Mouse (Mus musculus) testis, adult 2 months (tissue): Measurements from ENCODE around the gene Flt1. TPM values are rescaled to one million over a fixed set of nuclear protein-coding genes. Genes with fewer than 3 reads are reported as not detected.

Experiments used
- H3K27ac ChIP-seq: fragments of 200-500 bp; 2 replicates; pipeline ENCODE4 v1.5.1; 2012; ENCODE audit warnings: low read depth, low read length; ENCODE audit not compliant: control insufficient read depth, insufficient read depth
- H3K27me3 ChIP-seq: fragments of 200-500 bp; 2 replicates; pipeline ENCODE4 v1.6.1; 2012; ENCODE audit warnings: mild to moderate bottlenecking, low read length, moderate library complexity; ENCODE audit not compliant: control insufficient read depth, insufficient read depth
- H3K36me3 ChIP-seq: fragments of 200-500 bp; 2 replicates; pipeline ENCODE4 v1.6.1; 2012; ENCODE audit warnings: mild to moderate bottlenecking, low read length; ENCODE audit not compliant: control insufficient read depth, insufficient read depth
- H3K4me1 ChIP-seq: fragments of 200-500 bp; 2 replicates; pipeline ENCODE4 v1.6.1; 2012; ENCODE audit warnings: low read length; ENCODE audit not compliant: control insufficient read depth, insufficient read depth
- H3K4me3 ChIP-seq: fragments of 200-500 bp; 2 replicates; pipeline ENCODE4 v1.5.1; 2012; ENCODE audit warnings: low read depth, mild to moderate bottlenecking, low read length, moderate library complexity, mixed read lengths; ENCODE audit not compliant: control insufficient read depth
- CTCF ChIP-seq: fragments of 200-500 bp; IDR thresholded peaks from 2 replicates; pipeline ENCODE4 v1.5.1; 2012; ENCODE audit warnings: low read depth, mild to moderate bottlenecking, inconsistent platforms, low read length, moderate library complexity; ENCODE audit not compliant: control insufficient read depth, insufficient read depth, insufficient replicate concordance
- POLR2A ChIP-seq: fragments of 200-500 bp; IDR thresholded peaks from 2 replicates; pipeline ENCODE4 v1.6.1; 2012; ENCODE audit warnings: low read depth, mild to moderate bottlenecking, inconsistent platforms, low read length, moderate library complexity; ENCODE audit not compliant: control insufficient read depth
- polyA plus RNA-seq: library from polyadenylated mRNA; depleted of rRNA; stranded (reverse); fragments of >200 nt; gene quantifications from 2 replicates; pipeline ENCODE4 v1.2.3, GENCODE M21; 2012

The Flt1 gene
- polyA plus RNA-seq, 1 experiment: 1.1 TPM

DNA sequence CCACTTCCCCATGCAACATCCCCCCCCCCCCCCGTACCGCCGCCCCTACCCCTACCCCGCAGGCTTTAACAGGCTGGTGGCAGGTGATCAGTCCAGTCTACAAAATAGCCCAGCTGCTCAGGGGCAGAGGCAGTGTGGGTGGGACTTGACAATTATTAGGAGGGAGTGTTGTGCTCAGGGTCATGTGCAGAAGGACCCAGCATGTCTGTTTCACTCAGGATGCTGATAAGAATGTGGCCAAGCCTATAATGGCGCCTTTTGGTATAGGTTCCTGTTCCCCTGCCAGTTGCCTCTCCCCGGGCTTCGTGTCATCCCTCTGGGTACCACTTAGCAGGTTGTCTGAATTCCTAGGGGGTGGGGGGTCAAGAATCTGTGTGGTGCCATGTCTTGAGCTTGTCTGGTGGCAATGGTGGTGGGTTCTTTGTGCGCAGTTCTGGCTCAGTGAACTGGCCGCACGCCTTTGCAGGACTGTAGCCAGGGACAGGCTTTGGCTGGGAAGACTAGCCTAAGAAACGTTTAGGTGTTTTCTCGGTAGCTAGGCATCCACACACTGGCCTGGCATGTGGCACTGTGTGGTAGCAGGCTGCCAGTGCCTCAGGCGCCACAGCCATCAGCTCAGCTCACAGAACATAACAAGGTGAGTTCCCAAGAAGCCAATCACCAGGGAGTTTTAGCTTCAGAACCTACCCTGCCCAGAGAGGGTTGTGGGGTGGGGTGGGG, 118.4 kb downstream of the Flt1 start:
- no peak overlapping the region for H3K4me3 ChIP-seq
- TF ChIP-seq POLR2A (no peak), CTCF (no peak)
- H3K4me1 ChIP-seq: no peaks in the 10 kb centered on the region
- H3K36me3 ChIP-seq: no peaks in the 10 kb centered on the region
- no peak overlapping the region for H3K27ac ChIP-seq
- H3K27me3 ChIP-seq: no peaks in the 10 kb centered on the region

DNA sequence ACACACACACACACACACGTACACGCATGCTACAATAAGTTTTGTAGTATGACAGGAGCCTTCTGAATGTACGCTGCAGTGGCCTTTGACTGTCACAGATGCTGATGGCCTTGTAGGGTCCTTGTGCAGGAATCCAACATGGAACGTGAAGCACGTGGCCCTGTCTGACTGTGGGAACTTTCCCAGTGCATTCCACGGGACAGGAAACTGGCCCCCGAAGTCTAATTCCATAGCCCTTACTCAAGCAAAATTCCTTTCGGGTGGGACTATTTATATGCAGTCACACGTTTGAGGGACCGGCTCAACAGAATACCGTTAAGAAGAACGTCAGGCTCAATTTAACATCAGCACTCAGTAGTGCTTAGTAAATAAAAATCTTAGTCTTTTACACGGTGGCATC, 119.1 kb downstream of the Flt1 start:
- H3K27me3 ChIP-seq: no peaks in the 10 kb centered on the region

DNA sequence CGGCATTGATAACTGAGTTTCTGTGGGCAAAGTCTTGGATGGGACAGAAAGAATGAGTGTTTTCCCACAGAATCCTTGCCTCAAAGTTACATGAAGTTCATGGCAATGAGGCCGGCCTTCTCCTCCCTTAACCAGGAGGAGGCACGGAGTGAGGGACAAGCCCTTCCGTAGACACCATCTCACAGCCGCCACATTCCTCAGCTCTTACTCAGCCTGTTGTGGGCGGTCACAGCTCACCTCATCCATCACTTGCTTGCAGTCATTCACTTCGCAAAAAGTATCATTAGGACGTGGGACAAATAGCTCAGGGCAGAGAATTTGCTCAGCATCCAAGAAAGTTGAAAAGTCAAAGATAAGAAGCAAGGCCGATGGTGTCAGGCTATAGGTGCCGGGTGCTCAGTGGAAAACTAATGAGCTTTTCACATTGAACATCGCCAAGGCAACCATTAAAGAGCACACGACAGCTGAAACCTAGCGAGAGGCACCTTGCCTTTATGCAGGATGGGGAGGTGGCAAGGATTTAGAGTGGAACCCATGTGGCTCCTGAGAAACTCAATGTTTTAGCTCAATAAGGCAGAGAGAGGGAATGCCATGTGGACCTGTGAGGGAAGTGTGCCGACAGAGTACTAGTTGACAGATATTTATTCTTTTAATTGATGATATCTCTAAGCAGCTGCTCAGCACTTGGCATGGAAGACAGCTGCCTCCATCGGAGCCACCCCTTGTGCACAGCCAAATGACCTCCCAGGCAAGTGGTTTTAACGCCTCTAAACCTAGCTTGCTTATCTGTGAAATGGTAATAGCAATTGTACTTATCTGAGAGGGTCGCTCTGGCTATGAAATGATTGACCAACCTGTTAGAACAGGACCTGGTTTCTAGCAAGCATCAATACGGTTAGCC, 124.1 kb downstream of the Flt1 start:
- Histone ChIP-seq H3K4me3 (no peak overlapping the region), H3K4me1 (no peaks in the 10 kb centered on the region), H3K36me3 (no peaks in the 10 kb centered on the region), H3K27ac (no peak overlapping the region), H3K27me3 (no peaks in the 10 kb centered on the region)
- TF ChIP-seq CTCF (no peak), POLR2A (no peak)

More for the DNA sequence above, 119.1 kb downstream of the Flt1 start:
- H3K4me3 ChIP-seq: no peak overlapping the region
- H3K4me1 ChIP-seq: no peaks in the 10 kb centered on the region
- no peak overlapping the region for H3K27ac ChIP-seq
- no peaks in the 10 kb centered on the region for H3K36me3 ChIP-seq
- TF ChIP-seq CTCF (no peak), POLR2A (no peak)

DNA sequence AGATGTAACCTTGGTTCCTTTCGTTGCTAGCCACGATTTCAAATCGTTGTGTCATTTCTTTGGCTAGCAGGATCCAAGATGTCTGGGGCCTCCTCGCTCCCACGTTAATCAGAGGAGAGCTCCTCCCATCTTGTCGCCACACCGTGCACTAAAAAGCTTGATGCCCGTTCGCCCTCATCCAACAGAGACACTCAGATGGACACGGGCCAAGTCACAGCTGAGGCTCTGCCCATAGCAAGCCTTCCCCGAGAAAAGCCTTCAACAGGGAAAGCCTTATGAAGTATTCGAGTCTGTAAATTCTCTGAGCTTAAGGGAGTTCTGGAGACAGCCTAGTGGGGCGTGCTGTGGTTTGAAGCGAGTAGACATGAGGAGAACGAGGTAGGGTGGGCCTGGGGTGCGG, 128.0 kb downstream of the Flt1 start:
- no peaks in the 10 kb centered on the region for H3K4me1 ChIP-seq
- no peak for TF ChIP-seq CTCF
- TF ChIP-seq POLR2A: no peak
- H3K27ac ChIP-seq: no peak overlapping the region
- no peak overlapping the region for H3K4me3 ChIP-seq
- H3K27me3 ChIP-seq: no peaks in the 10 kb centered on the region
- no peaks in the 10 kb centered on the region for H3K36me3 ChIP-seq

DNA sequence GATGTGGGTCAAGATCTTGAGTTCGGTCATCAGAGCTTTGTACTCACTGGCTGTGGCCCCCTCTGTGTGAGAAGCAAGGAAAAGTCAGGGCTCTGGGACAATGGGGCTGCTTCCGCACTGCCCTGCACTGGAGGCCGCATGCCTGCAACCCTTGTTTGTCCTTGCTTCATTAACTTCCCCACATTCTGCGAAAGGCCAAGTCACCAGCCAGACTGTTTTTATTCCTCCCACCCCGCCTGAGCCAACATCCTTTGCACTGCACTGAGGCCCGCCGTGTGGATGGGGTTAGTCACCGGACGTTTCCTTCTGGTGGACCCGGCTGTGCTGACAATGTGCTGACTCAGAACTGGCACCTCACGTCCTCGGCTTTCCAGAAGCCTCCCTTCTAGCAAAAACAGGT, 136.0 kb downstream of the Flt1 start:
- no peak overlapping the region for H3K4me3 ChIP-seq
- H3K27me3 ChIP-seq: no peaks in the 10 kb centered on the region
- TF ChIP-seq CTCF (no peak), POLR2A (no peak)
- H3K27ac ChIP-seq: no peak overlapping the region
- H3K4me1 ChIP-seq: no peaks in the 10 kb centered on the region
- H3K36me3 ChIP-seq: no peaks in the 10 kb centered on the region

DNA sequence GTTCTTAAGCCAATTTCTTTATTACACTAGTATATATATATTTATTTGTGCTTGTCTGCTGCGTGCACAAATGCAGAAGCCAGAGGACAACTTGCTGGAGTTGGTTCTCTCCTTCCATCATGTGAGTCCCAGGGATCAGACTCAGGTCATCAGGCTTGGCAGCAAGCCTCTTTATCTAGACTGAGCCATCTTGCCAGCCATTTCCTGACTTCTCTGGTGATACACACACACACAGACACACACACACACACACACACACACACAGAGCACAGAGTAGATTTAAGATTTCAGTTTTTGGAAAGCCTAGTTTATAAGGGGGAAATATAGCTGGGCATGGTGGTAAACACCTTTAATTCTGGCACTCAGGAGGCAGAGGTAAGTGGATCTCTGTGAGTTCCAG, 140.7 kb downstream of the Flt1 start:
- no peak for TF ChIP-seq POLR2A
- no peak for TF ChIP-seq CTCF
- no peak overlapping the region for H3K4me3 ChIP-seq
- H3K36me3 ChIP-seq: no peaks in the 10 kb centered on the region
- H3K27ac ChIP-seq: no peak overlapping the region
- H3K27me3 ChIP-seq: no peaks in the 10 kb centered on the region
- H3K4me1 ChIP-seq: no peaks in the 10 kb centered on the region

DNA sequence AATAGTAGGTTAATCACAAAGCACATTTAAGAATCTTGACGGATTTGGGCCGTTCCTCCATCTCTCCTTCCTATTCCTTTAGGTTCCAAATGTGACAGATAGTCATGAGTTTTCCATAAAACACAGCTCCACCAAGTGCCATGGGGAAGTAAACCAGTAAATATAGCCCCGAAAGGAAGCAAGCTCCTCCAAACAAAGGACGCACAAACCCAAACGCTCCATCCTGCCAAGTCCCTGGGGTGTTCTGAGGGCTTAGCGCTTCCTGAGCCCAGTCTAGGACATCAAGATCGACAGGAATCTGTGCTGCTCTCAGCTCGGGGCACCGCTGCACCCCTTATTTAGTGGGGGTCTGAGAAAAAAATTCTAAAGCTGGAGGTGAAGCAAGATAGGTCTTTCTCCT, 141.2 kb downstream of the Flt1 start:
- TF ChIP-seq POLR2A (no peak), CTCF (no peak)
- no peaks in the 10 kb centered on the region for H3K36me3 ChIP-seq
- no peak overlapping the region for H3K4me3 ChIP-seq
- H3K27ac ChIP-seq: no peak overlapping the region
- H3K4me1 ChIP-seq: no peaks in the 10 kb centered on the region
- H3K27me3 ChIP-seq: no peaks in the 10 kb centered on the region
